Mouse (Mus musculus): ENCODE results near the gene Aldh6a1.

- no peak for TF ChIP-seq GATA1 (IDR thresholded peaks at IDR 0.05; ENCODE audit: low read length)
- TF ChIP-seq TAL1 (IDR thresholded peaks at IDR 0.05; ENCODE audit: low read length), result no peak
Measured at GRCm38 (mm10) chr12:84478937-84479336, 28.1 kb upstream of the Aldh6a1 start.
